Mouse (Mus musculus): ENCODE data around the gene Ccl11.

GRCm38 (mm10) chr11:82021406-82021805 is 36.2 kb upstream of the Ccl11 start:
- TF ChIP-seq EP300 (IDR thresholded peaks at IDR 0.05; ENCODE audit: insufficient read depth, low read depth, low read length), result no peak
- no peak for TF ChIP-seq CTCF (IDR thresholded peaks at IDR 0.05)
- no peak for TF ChIP-seq POLR2A (IDR thresholded peaks at IDR 0.05; ENCODE audit: insufficient read depth, low read depth, low read length)
